Mouse (Mus musculus) liver, adult 2 months (tissue): ENCODE measurements around the gene Pdcd4.

ENCODE experiments used
- CTCF ChIP-seq: fragments of 200-500 bp; IDR thresholded peaks from 2 replicates; pipeline ENCODE4 v1.5.1; 2011; ENCODE audit warnings: low read depth, low read length, control low read depth
- POLR2A ChIP-seq: fragments of 200-500 bp; IDR thresholded peaks from 2 replicates; pipeline ENCODE4 v1.6.1; 2011; ENCODE audit warnings: low read length, control low read depth; ENCODE audit not compliant: insufficient read depth; ENCODE audit errors: extremely low read depth

DNA sequence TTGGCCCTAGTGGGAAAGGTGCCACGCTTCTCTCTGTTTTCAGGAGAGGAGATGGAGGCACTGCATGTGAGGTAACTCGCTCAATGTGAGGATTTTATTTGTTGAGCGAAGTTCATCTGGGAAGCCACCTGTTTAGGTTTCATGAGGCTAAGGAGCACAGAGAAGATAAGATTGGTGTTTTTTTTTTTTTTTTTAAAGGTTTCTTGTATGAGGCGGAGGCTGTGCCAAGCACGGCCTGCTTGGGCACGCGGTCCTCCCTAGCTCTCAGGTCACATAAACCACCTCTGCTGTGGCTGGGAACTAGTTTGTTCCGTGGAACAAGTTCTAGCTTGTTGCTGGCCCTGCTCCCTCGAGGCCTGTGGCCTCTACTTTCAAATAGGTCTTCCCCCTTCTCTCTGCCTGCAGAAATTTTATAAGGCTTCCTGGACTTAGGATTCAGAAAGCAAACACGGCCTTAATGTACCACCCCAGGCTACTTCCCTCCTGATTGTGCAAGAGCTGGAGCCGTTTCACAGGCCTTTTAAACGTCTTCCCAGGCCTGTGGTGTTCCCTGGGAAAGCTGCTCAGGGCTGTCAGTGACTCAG, 2.6 kb downstream of the Pdcd4 start:
- TF ChIP-seq POLR2A (no peak), CTCF (no peak)
